Mouse (Mus musculus): ENCODE data around the gene N4bp2l2.

DNA sequence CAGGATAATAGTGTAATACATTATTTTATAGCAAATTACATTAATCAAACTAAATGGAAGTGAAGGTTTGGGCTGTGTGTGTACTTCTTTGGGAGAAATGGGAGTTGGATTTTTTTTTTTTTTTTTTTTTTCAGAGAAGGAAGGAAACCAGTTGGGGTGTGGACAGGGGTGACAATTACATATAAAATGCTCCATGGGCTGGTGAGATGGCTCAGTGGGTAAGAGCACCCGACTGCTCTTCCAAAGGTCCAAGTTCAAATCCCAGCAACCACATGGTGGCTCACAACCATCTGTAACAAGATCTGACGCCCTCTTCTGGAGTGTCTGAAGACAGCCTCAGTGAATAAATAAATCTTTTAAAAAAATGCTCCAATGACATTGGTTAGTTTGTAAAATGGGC is 13.4 kb downstream of the N4bp2l2 start:
- no peak for TF ChIP-seq BHLHE40 (IDR thresholded peaks at IDR 0.05; ENCODE audit: low read depth, low read length)
- no peak for TF ChIP-seq ZC3H11A (IDR thresholded peaks at IDR 0.05; ENCODE audit: low read depth, low read length)
- peak; percentile 55; the same call in 1 of the 2 replicates for TF ChIP-seq ZNF384 (IDR thresholded peaks at IDR 0.05; ENCODE audit: low read depth, low read length)
- TF ChIP-seq UBTF (IDR thresholded peaks at IDR 0.05; ENCODE audit: low read depth, low read length): no peak
- no peak for TF ChIP-seq USF1 (IDR thresholded peaks at IDR 0.05; ENCODE audit: low read depth, low read length)
- TF ChIP-seq MAFK (IDR thresholded peaks at IDR 0.05; ENCODE audit: insufficient replicate concordance, low read length): no peak
